Mouse (Mus musculus): Measurements from ENCODE around the gene Rbm20. TPM values are rescaled to one million over a fixed set of nuclear protein-coding genes. Genes with fewer than 3 reads are reported as not detected.

Rbm20 gene
- polyA plus RNA-seq, 1 experiment, result 0.22 TPM

DNA sequence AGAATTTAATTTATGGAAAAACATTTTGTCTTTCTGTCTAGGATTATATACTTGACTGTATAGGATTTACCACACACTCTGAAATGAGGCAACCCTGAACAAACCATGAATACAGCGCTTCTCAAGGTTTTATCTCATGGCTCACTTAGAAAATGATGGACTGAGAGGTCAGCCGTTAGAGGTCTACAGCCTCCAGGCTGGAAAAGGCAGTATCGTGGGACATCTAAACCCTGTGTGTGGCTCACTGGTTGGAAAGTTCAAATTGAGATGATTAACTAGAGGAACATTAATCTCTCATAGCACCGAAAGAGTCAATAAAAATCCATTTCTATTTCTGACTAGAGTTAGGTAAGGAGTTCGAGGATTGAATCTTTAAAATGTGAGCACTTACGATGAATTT, 152.9 kb downstream of the Rbm20 start:
- DNase-seq (ENCODE audit: low read depth in 1 of 2, low spot score in 2 of 2), result no peak
- 78% methylated on average over 6 of the region's 6 CpGs for whole genome bisulfite sequencing
- Histone ChIP-seq H3K4me3 (ENCODE audit: extremely low read depth, insufficient read depth, insufficient read length) (no peak overlapping the region), H3K36me3 (ENCODE audit: control insufficient read depth, insufficient read depth, low read length) (no peaks in the 10 kb centered on the region), H3K27me3 (ENCODE audit: control insufficient read depth, insufficient read depth, low read length) (no peaks in the 10 kb centered on the region), H3K27ac (ENCODE audit: insufficient read depth, low read length) (no peak overlapping the region), H3K4me1 (ENCODE audit: control insufficient read depth, insufficient read depth, insufficient read length) (no peaks in the 10 kb centered on the region)
- TF ChIP-seq POLR2A (IDR thresholded peaks at IDR 0.05; ENCODE audit: low read depth, low read length), result no peak
- TF ChIP-seq CTCF (IDR thresholded peaks at IDR 0.05; ENCODE audit: extremely low read depth, insufficient read depth, insufficient read length, insufficient replicate concordance), result no peak

DNA sequence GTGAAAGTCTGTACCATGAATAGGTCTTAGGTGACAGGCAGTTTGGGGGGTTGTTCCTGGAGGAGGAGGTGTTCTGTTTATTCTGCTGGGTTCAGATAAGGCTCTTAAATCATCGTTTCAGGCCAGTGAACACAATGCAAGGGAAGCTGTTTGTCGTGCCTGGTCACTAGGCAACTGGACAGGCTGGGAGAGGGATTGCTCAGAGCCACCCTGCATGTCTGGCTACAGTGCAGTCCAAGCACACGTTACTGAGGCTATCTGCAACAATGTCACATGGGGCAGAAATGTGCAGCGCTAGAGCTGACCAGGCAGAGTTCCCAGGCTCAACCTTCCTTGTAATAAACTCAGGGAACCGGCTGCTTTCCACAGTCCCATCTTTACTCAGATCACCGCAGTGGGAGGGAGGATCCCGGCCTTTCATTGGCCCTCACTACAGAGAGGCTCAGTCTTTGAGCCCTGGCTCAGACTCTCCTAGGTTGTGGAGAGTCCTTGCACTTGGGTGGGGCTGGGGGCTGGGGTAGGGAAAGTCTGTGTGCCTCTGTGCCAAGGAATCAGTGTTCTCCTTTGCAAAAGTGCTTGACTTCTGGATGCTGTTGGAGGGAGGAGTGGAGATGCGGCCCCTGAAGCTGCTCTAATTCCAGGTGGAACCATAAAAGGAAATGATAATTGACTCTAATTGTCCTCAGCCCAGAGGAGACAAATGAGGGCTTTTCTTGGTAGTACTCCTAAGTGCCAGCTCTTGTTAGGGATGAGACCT, 153.5 kb downstream of the Rbm20 start:
- H3K27me3 ChIP-seq (ENCODE audit: control insufficient read depth, insufficient read depth, low read length), result no peaks in the 10 kb centered on the region
- WGBS, result 40% methylated on average over 8 of the region's 8 CpGs
- TF ChIP-seq CTCF (IDR thresholded peaks at IDR 0.05; ENCODE audit: extremely low read depth, insufficient read depth, insufficient read length, insufficient replicate concordance) (no peak), POLR2A (IDR thresholded peaks at IDR 0.05; ENCODE audit: low read depth, low read length) (no peak)
- DNase-seq (ENCODE audit: low read depth in 1 of 2, low spot score in 2 of 2), result no peak
- H3K4me1 ChIP-seq (ENCODE audit: control insufficient read depth, insufficient read depth, insufficient read length), result no peaks in the 10 kb centered on the region
- no peak overlapping the region for H3K27ac ChIP-seq (ENCODE audit: insufficient read depth, low read length)
- no peak overlapping the region for H3K4me3 ChIP-seq (ENCODE audit: extremely low read depth, insufficient read depth, insufficient read length)
- H3K36me3 ChIP-seq (ENCODE audit: control insufficient read depth, insufficient read depth, low read length), result no peaks in the 10 kb centered on the region

DNA sequence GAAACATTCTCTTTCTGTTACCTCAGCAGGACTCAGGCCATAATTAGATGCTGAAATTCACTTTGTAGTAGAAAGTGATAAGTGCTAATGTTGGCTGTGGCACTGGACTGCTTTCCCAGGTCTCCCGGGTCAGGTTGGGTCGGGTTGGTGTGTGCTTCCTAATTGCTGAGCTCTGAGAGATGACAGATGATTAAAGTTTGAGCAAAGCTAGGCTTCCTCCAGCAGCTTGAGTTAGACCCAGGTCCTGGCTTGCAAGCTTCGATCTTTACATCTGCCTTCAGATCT, 154.0 kb downstream of the Rbm20 start:
- Histone ChIP-seq H3K4me1 (ENCODE audit: control insufficient read depth, insufficient read depth, insufficient read length) (no peaks in the 10 kb centered on the region), H3K4me3 (ENCODE audit: extremely low read depth, insufficient read depth, insufficient read length) (no peak overlapping the region), H3K27me3 (ENCODE audit: control insufficient read depth, insufficient read depth, low read length) (no peaks in the 10 kb centered on the region), H3K27ac (ENCODE audit: insufficient read depth, low read length) (no peak overlapping the region), H3K36me3 (ENCODE audit: control insufficient read depth, insufficient read depth, low read length) (no peaks in the 10 kb centered on the region)
- WGBS, result 70% methylated on average over 3 of the region's 3 CpGs
- no peak for DNase-seq (ENCODE audit: low read depth in 1 of 2, low spot score in 2 of 2)
- TF ChIP-seq POLR2A (IDR thresholded peaks at IDR 0.05; ENCODE audit: low read depth, low read length) (no peak), CTCF (IDR thresholded peaks at IDR 0.05; ENCODE audit: extremely low read depth, insufficient read depth, insufficient read length, insufficient replicate concordance) (no peak)

DNA sequence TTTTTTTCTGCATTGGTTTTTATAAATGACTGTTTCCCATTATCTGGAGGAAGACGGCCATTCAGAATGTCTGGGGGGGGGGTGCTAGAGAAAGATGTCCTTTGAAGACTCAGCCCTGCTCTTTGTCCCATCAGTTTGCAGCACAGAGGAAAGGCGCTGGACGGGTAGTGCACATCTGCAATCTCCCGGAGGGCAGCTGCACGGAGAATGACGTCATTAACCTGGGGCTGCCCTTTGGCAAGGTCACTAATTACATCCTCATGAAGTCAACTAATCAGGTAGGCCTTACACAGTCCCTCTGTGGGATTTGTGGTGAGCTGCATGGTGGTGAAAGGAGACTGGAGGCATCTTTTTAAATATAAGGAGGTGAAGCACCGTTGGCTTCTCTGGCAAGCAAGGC, 155.4 kb downstream of the Rbm20 start:
- TF ChIP-seq CTCF (IDR thresholded peaks at IDR 0.05; ENCODE audit: extremely low read depth, insufficient read depth, insufficient read length, insufficient replicate concordance) (no peak), POLR2A (IDR thresholded peaks at IDR 0.05; ENCODE audit: low read depth, low read length) (no peak)
- no peaks in the 10 kb centered on the region for H3K4me1 ChIP-seq (ENCODE audit: control insufficient read depth, insufficient read depth, insufficient read length)
- H3K4me3 ChIP-seq (ENCODE audit: extremely low read depth, insufficient read depth, insufficient read length), result no peak overlapping the region
- no peaks in the 10 kb centered on the region for H3K27me3 ChIP-seq (ENCODE audit: control insufficient read depth, insufficient read depth, low read length)
- H3K27ac ChIP-seq (ENCODE audit: insufficient read depth, low read length), result no peak overlapping the region
- no peak for DNase-seq (ENCODE audit: low read depth in 1 of 2, low spot score in 2 of 2)
- H3K36me3 ChIP-seq (ENCODE audit: control insufficient read depth, insufficient read depth, low read length), result no peaks in the 10 kb centered on the region
- WGBS, result 82% methylated on average over 7 of the region's 7 CpGs

DNA sequence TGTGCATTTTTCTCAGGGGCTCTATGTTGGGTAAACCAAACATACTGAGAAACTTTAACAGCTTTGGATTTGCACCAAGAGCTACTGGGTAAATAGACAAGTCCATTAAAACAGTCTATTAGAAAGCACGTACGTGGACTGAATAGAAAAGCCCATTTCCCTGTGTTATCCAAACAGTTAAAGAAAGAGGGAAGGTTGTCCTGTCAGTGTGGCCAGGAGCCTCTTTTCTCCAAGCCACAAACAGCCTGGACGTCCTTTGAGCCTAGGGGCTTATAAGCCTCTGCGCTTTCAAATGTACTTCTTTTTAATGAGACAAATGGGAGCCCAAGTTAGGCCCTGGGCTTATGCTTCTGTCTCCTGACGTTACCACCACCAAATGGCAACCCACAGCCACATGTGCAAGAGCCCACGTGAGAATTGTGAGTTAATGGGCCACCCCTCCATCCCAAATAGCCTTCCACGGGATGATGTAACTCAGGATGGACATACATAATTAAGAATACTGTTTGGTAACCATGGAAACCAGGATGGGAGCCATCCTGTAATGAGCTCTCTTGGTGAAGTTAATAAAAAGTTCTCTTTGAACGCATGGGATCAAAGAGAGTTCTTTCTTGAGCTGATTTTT, 156.8 kb downstream of the Rbm20 start:
- DNase-seq (ENCODE audit: low read depth in 1 of 2, low spot score in 2 of 2), result no peak
- Histone ChIP-seq H3K27ac (ENCODE audit: insufficient read depth, low read length) (no peak overlapping the region), H3K4me3 (ENCODE audit: extremely low read depth, insufficient read depth, insufficient read length) (no peak overlapping the region), H3K27me3 (ENCODE audit: control insufficient read depth, insufficient read depth, low read length) (no peaks in the 10 kb centered on the region), H3K36me3 (ENCODE audit: control insufficient read depth, insufficient read depth, low read length) (no peaks in the 10 kb centered on the region), H3K4me1 (ENCODE audit: control insufficient read depth, insufficient read depth, insufficient read length) (no peaks in the 10 kb centered on the region)
- 83% methylated on average over 8 of the region's 8 CpGs for WGBS
- TF ChIP-seq CTCF (IDR thresholded peaks at IDR 0.05; ENCODE audit: extremely low read depth, insufficient read depth, insufficient read length, insufficient replicate concordance) (no peak), POLR2A (IDR thresholded peaks at IDR 0.05; ENCODE audit: low read depth, low read length) (no peak)

DNA sequence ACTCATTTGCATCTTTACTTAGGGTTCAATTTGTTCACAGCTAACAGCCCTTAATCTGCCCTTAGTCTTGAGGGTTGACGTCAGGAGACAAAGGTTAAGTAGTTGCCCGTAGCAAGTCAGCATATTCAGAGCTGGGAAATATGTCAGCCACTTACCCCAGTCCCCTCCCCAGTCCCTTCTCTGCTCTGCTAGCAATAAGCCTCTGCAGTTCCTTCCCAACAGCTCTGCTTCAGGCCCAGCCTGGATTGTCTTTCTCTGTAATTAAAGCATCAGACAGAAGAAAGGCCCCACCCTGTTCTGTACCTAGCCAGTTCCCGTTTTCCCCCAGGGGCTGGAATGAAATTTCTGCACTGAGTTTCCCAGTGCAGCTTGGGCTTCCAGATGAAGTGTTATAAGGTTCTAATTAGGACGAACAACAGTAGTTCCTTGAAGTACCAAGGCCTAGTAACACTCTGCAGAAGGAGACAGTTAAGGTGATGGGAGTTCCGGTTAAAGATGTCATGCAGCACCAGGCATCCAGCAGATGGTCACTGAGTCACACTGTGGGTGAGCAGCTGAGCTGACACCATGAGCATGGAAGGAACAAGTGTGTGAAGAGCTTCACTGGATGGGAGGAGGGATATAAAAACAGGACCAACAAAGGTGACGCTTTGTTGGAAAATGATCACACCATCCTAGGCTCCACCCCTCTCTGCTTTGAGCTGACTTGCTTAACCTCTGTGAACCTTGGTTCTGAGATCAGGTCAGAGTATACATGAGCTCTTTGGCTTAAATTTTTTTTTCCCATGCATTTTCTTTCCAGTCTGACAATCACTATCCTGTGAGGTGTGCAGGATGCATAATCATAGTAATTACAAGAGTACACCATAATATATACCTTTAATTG, 159.7 kb downstream of the Rbm20 start:
- WGBS, result 84% methylated on average over 6 of the region's 6 CpGs
- DNase-seq (ENCODE audit: low read depth in 1 of 2, low spot score in 2 of 2), result no peak
- TF ChIP-seq POLR2A (IDR thresholded peaks at IDR 0.05; ENCODE audit: low read depth, low read length) (no peak), CTCF (IDR thresholded peaks at IDR 0.05; ENCODE audit: extremely low read depth, insufficient read depth, insufficient read length, insufficient replicate concordance) (no peak)
- Histone ChIP-seq H3K4me3 (ENCODE audit: extremely low read depth, insufficient read depth, insufficient read length) (no peak overlapping the region), H3K4me1 (ENCODE audit: control insufficient read depth, insufficient read depth, insufficient read length) (no peaks in the 10 kb centered on the region), H3K27ac (ENCODE audit: insufficient read depth, low read length) (no peak overlapping the region), H3K27me3 (ENCODE audit: control insufficient read depth, insufficient read depth, low read length) (no peaks in the 10 kb centered on the region), H3K36me3 (ENCODE audit: control insufficient read depth, insufficient read depth, low read length) (no peaks in the 10 kb centered on the region)
